In the genomic region with DNA sequence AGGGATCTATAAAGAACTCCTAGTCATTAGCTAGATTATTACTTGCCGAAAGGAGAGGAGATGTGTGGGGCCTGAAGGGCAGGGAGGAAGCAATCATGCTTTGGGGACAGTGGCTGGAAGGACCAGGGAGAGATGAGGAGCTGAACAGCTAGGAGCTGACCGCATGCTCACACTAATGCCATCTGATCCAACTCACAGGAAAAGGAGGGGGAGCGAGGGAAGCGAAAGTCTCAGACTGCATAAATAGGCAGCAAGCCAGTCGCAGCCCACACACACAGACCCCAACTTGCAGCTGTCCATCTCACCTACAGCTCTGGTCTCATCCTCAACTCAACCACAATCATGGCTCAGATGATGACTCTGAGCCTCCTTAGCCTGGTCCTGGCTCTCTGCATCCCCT, we compare ENCODE assay signal across 9 mouse cellular contexts. TPM values are rescaled to one million over a fixed set of nuclear protein-coding genes. Genes with fewer than 3 reads are reported as not detected.
"Had no signal": no experiment of that assay in that cellular context is flagged by ENCODE, and none has a peak within 500 bp of the region (broad histone marks: within the 10 kb centered on the region; RNA-seq: fewer than 3 reads in every experiment).

A gene (plus strand): TSS at position 301 of the 400 bp plus-strand sequence.

RNA-seq across cellular contexts. Expression of the gene that starts here (rescaled TPM):
- total RNA-seq: megakaryocyte-erythroid progenitor cell, adult 5-6 weeks had no signal
- polyA plus RNA-seq: large intestine, adult 2 months; liver, adult 2 months; lung, embryonic 16.5 days; midbrain, embryonic 12.5 days; midbrain, embryonic 16.5 days; neural tube, embryonic 13.5 days; stomach, embryonic 14.5 days; urinary bladder, adult 2 months had no signal
